Mouse (Mus musculus) hindbrain, embryonic 14.5 days (tissue): ENCODE measurements at regions not wholly inside any gene's neighbourhood (a gene's known extent, or its start where the extent isn't known, plus 50 kb on each side); places are given as distances from the start of the nearest gene placed in this dataset.
"Not testable (repeated sequence)": the region's sequence is repeated elsewhere in the genome, so short reads cannot be mapped to it uniquely, and the experiment has no call there.

Experiments
- ATAC-seq: fragments of 200-750 bp; cut with Nextera tagmentation; 2 replicates; pipeline ENCODE4 v1.8.0; 2017; ENCODE audit warnings: moderate number of reproducible peaks, mild to moderate bottlenecking, moderate TSS enrichment, moderate library complexity; ENCODE audit not compliant: low FRiP score
- DNase-seq: peaks from one replicate; pipeline ENCODE4 v3.0.0-alpha.2; 2015; ENCODE audit warnings: low spot score
- H3K27ac ChIP-seq: fragments of 300-500 bp; sonication (generic); 2 replicates; pipeline ENCODE4 v1.5.1; 2014; ENCODE audit warnings: mild to moderate bottlenecking, moderate library complexity
- H3K27me3 ChIP-seq: fragments of 300-500 bp; sonication (generic); 2 replicates; pipeline ENCODE4 v1.6.1; 2014; ENCODE audit warnings: mild to moderate bottlenecking, low read length, mixed read lengths; ENCODE audit not compliant: control insufficient read depth, insufficient read depth
- H3K36me3 ChIP-seq: fragments of 300-500 bp; sonication (generic); replicated peaks from 2 replicates; pipeline ENCODE4 v1.6.1; 2014; ENCODE audit not compliant: control insufficient read depth, insufficient read depth
- H3K4me1 ChIP-seq: fragments of 300-500 bp; sonication (generic); replicated peaks from 2 replicates; pipeline ENCODE4 v1.6.1; 2014; ENCODE audit warnings: antibody characterized with exemption, low read length, mixed read lengths; ENCODE audit not compliant: control insufficient read depth, insufficient read depth
- H3K4me2 ChIP-seq: fragments of 300-500 bp; sonication (generic); replicated peaks from 2 replicates; pipeline ENCODE4 v1.6.1; 2014; ENCODE audit warnings: mild to moderate bottlenecking, moderate library complexity
- H3K4me3 ChIP-seq: fragments of 300-500 bp; sonication (generic); replicated peaks from 2 replicates; pipeline ENCODE4 v1.5.1; 2014; ENCODE audit warnings: mild to moderate bottlenecking, low read length
- H3K9ac ChIP-seq: fragments of 300-500 bp; sonication (generic); 2 replicates; pipeline ENCODE4 v1.6.1; 2014
- H3K9me3 ChIP-seq: fragments of 300-500 bp; sonication (generic); 2 replicates; pipeline ENCODE4 v1.6.1; 2016; ENCODE audit warnings: low read length; ENCODE audit not compliant: control insufficient read depth
- WGBS: fragments of 180-500 bp; shearing (Covaris S2); extraction: QIAGEN DNeasy Blood & Tissue Kit; methylation state at CpG from one replicate; pipeline ENCODE4 v1.1.7; 2014; 5-methylcytosine and 5-hydroxymethylcytosine counted together

GRCm38 (mm10) chr4:23173811-23174210 is 685.6 kb upstream of the Pou3f2 start:
- H3K9ac ChIP-seq = no peak overlapping the region
- H3K4me1 ChIP-seq = no peaks in the 10 kb centered on the region
- WGBS = 58% methylated on average over 1 of the region's 1 CpGs
- peak; percentile 25 for DNase-seq
- H3K4me3 ChIP-seq = no peak overlapping the region
- H3K27me3 ChIP-seq = no peaks in the 10 kb centered on the region
- H3K4me2 ChIP-seq = no peak overlapping the region
- no peaks in the 10 kb centered on the region for H3K9me3 ChIP-seq
- no peaks in the 10 kb centered on the region for H3K36me3 ChIP-seq
- ATAC-seq = no peak
- no peak overlapping the region for H3K27ac ChIP-seq

GRCm38 (mm10) chr4:23173330-23173729 is 685.2 kb upstream of the Pou3f2 start:
- no peaks in the 10 kb centered on the region for H3K27me3 ChIP-seq

GRCm38 (mm10) chr4:23148097-23148849 is 660.1 kb upstream of the Pou3f2 start:
- no peaks in the 10 kb centered on the region for H3K36me3 ChIP-seq
- no peaks in the 10 kb centered on the region for H3K9me3 ChIP-seq
- H3K4me3 ChIP-seq = no peak overlapping the region
- WGBS = 59% methylated on average over 3 of the region's 3 CpGs
- ATAC-seq = no peak
- H3K4me1 ChIP-seq = no peaks in the 10 kb centered on the region
- H3K27ac ChIP-seq = no peak overlapping the region
- H3K9ac ChIP-seq = no peak overlapping the region
- H3K27me3 ChIP-seq = no peaks in the 10 kb centered on the region
- DNase-seq = no peak
- H3K4me2 ChIP-seq = no peak overlapping the region

More at GRCm38 (mm10) chr4:23173330-23173729, 685.2 kb upstream of the Pou3f2 start:
- Histone ChIP-seq H3K4me1 (no peaks in the 10 kb centered on the region), H3K9ac (no peak overlapping the region), H3K4me3 (no peak overlapping the region), H3K9me3 (no peaks in the 10 kb centered on the region), H3K4me2 (no peak overlapping the region), H3K36me3 (no peaks in the 10 kb centered on the region), H3K27ac (no peak overlapping the region)
- WGBS = 39% methylated on average over 4 of the region's 4 CpGs
- DNase-seq = no peak
- peak; percentile 37; the same call in 1 of the 2 replicates for ATAC-seq

DNA sequence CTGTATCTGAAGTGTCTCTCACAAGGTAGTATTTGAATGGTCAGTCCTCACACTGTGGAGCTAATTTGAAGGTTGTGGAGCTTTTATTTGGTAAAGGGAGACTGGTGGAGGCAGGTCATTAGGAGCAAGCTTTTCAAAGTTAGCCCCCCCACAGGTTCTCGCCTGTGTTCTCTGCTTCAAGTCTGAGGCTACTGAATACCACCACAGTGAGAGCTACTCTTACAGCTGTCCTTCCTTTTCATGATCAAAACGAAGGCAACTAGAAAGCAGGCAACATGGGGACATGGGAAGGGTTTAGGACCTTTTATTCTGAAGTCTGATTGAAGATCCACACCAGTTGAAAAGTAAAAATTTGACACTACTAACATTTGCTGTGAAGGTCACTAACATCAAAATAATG is 645.2 kb upstream of the Pou3f2 start:
- Histone ChIP-seq H3K4me2 (no peak overlapping the region), H3K4me3 (no peak overlapping the region), H3K4me1 (no peaks in the 10 kb centered on the region), H3K9ac (no peak overlapping the region), H3K9me3 (no peaks in the 10 kb centered on the region), H3K36me3 (no peaks in the 10 kb centered on the region), H3K27ac (no peak overlapping the region), H3K27me3 (no peaks in the 10 kb centered on the region)
- DNase-seq (no peak), ATAC-seq (no peak)
- WGBS = 13% methylated on average over 2 of the region's 2 CpGs

DNA sequence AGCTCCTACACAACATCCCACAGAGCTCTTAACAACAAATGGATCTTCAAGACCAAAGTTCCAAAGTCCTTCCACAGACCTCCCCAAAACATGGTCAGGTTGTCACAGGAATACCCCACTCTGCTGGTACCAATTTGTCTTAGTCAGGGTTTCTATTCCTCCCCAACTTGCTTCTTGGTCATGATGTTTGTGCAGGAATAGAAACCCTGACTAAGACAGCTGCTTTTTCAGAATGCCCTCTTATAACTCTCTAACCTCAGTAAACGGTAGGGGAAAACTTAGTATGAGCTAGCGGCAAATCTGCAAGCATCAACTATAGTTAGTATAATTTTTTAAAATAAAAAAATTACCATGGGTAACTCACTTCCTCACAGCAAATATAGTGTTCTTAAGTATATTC is 613.3 kb upstream of the Pou3f2 start:
- H3K4me2 ChIP-seq, H3K4me1 ChIP-seq, H3K9ac ChIP-seq, ATAC-seq, H3K4me3 ChIP-seq, H3K9me3 ChIP-seq, DNase-seq, H3K27ac ChIP-seq, H3K27me3 ChIP-seq, H3K36me3 ChIP-seq: not testable (repeated sequence)
- 95% methylated on average over 2 of the region's 2 CpGs for WGBS

DNA sequence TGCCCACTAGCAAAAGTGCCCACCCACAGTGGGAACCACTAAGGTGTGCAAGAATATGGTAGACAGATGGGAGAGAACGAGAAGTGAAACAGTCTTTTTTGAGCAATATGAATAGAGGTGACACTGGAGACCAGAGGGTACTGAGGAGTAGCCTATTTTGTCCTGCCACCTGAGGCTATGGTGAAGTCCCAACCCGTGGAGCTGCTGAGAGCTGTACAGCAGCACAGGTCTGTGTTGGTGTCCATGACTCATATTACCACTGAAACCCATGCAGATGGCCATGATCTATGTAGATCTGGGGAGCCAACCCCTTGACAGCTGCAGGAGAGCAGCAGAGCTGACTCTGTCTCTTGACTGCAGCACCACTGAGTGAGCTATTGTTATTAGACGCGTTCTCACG is 591.4 kb upstream of the Pou3f2 start:
- 96% methylated on average over 5 of the region's 5 CpGs for WGBS
- Histone ChIP-seq H3K4me3 (no peak overlapping the region), H3K9ac (no peak overlapping the region), H3K4me1 (no peaks in the 10 kb centered on the region), H3K4me2 (no peak overlapping the region), H3K36me3 (no peaks in the 10 kb centered on the region), H3K27ac (no peak overlapping the region), H3K9me3 (no peaks in the 10 kb centered on the region), H3K27me3 (no peaks in the 10 kb centered on the region)
- DNase-seq = no peak
- no peak for ATAC-seq

- Histone ChIP-seq H3K9ac (no peak overlapping the region), H3K27me3 (no peaks in the 10 kb centered on the region), H3K4me1 (no peaks in the 10 kb centered on the region), H3K27ac (no peak overlapping the region), H3K4me3 (no peak overlapping the region), H3K9me3 (no peaks in the 10 kb centered on the region), H3K4me2 (no peak overlapping the region), H3K36me3 (no peaks in the 10 kb centered on the region)
- DNase-seq = no peak
- 82% methylated on average over 2 of the region's 2 CpGs for WGBS
- ATAC-seq = no peak
Observed at GRCm38 (mm10) chr4:23077603-23078002, 589.4 kb upstream of the Pou3f2 start.

DNA sequence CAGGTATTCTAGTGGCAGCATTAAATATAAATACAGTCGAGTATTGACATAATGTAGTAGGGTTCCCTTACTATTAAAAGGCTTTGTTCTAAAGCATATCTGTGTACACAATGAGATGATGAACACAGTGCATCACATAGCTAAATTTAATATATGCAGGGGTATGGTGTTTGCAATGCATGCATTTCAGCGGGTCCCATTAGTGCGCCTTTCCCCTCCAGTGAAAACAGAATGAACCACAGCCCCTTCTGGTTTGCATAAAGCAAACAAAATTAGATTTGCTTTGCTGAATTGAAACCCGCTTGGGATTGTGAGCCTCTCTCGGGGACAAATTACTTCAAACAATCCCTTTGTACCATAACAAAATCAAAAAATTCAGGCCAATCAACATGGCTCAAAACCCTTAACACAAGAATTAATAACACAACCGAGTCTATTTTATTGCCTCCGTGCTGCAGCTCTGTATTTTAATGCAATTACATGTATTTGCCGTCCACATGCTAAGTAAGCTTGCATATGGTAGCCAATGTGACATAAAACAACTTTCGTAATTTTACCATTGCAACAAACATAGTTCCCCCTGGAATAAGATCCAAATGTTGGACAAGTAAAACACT is 562.6 kb upstream of the Pou3f2 start:
- Histone ChIP-seq H3K27me3 (no peaks in the 10 kb centered on the region), H3K9ac (no peak overlapping the region), H3K4me2 (peak overlapping the region; percentile 17; the same call in 1 of the 2 replicates), H3K4me1 (no peaks in the 10 kb centered on the region; the same call in 1 of the 2 replicates), H3K4me3 (no peak overlapping the region), H3K9me3 (no peaks in the 10 kb centered on the region), H3K36me3 (no peaks in the 10 kb centered on the region), H3K27ac (peak overlapping the region; percentile 32; the same call in 1 of the 2 replicates)
- 41% methylated on average over 9 of the region's 9 CpGs for WGBS
- peak; percentile 82 for ATAC-seq
- peak; percentile 26 for DNase-seq

- Histone ChIP-seq H3K27me3 (no peaks in the 10 kb centered on the region), H3K4me2 (no peak overlapping the region), H3K9me3 (no peaks in the 10 kb centered on the region), H3K4me3 (no peak overlapping the region), H3K27ac (no peak overlapping the region), H3K9ac (no peak overlapping the region), H3K36me3 (no peaks in the 10 kb centered on the region), H3K4me1 (no peaks in the 10 kb centered on the region; the same call in 1 of the 2 replicates)
- 69% methylated on average over 6 of the region's 6 CpGs for WGBS
- ATAC-seq = no peak
- no peak for DNase-seq
Observed at GRCm38 (mm10) chr4:23037784-23038183, 549.6 kb upstream of the Pou3f2 start.
